Mouse (Mus musculus): ENCODE measurements around the gene Nxf2. TPM values are rescaled to one million over a fixed set of nuclear protein-coding genes. Genes with fewer than 3 reads are reported as not detected.
A peak's percentile ranks its signal among the peaks of the same experiment; 100 is the strongest.
"Not testable (repeated sequence)": the region's sequence is repeated elsewhere in the genome, so short reads cannot be mapped to it uniquely, and the experiment has no call there.

Gene Nxf2
- under 1 TPM in 3 of 4 experiments, not detected in 1; 0.17 to 0.24 (median 0.18) TPM for total RNA-seq (2022)

GRCm38 (mm10) chrX:134964546-134964945 lies at the start of gene Nxf2:
Nxf2 (minus strand) TSS chrX:134964754.
- no peak for DNase-seq (ENCODE audit: low spot score in 2 of 2)

DNA sequence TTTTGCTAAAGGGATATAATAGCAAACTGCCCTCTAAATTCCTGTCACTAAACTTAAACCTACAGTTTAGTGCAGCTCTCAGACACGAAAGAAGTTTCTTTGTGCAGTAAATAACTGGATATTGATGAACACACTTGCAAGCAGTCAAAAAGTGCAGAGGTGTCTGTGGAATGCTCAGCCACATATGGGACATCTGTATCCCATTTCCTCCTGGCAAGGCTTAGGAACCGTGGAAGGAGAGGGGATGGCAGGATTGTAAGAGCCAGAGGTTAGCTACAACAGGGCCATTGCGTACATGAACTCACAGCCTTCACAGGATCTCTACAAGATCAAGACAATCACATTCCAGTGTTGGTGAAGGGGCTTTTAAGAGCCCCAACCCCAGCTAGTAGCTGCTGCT lies 46.8 kb upstream of the Nxf2 start:
- DNase-seq (ENCODE audit: low spot score in 2 of 2), result no peak

GRCm38 (mm10) chrX:135009471-135009815 lies 44.9 kb upstream of the Nxf2 start:
- DNase-seq (ENCODE audit: low spot score in 2 of 2), result no peak

DNA sequence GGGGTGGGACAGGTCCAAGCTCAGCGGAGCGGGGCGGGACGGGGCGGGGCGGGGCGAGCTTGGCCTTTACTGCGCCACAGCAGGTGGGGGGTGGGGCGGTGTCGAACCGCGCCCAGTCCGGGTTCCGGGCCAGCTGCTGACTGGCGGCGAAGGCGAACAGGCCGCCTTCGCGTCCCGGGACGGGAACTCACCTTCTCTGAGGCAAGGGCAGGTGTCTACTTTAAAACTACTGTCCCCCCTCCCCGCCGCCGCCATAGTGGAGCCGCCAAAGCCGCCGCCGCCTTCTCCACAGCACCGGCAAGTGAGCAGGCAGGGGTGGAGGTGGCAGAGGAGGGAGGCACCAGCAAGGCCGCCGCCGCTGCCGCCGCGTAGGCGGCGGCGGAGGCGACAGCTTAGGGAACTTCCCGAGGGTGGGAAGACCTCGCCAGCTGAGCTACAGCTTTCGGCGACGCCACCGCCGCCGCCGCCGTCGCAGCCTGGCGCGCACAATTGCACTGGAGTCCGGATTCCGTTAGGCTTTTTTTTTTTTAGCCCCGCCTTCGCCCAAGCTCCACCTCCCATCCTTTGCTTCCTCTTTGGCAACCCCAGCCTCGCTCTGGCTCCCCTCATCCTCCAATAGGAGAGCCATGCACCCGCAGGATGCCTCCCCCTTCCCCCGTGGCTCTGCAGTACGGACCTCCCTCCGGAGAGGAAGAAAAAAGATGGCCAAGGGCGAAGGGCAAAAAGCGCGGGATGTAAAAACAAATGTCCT lies 44.3 kb upstream of the Nxf2 start, which contains the start of gene Zmat1:
Gene Zmat1 (minus strand): TSS at position 490 of the 751 bp plus-strand sequence.
- peak; percentile 83 to 90 for DNase-seq (ENCODE audit: low spot score in 2 of 2)

- DNase-seq (ENCODE audit: low spot score in 2 of 2), result no peak
Measured at GRCm38 (mm10) chrX:135008021-135008420, 43.5 kb upstream of the Nxf2 start.

DNA sequence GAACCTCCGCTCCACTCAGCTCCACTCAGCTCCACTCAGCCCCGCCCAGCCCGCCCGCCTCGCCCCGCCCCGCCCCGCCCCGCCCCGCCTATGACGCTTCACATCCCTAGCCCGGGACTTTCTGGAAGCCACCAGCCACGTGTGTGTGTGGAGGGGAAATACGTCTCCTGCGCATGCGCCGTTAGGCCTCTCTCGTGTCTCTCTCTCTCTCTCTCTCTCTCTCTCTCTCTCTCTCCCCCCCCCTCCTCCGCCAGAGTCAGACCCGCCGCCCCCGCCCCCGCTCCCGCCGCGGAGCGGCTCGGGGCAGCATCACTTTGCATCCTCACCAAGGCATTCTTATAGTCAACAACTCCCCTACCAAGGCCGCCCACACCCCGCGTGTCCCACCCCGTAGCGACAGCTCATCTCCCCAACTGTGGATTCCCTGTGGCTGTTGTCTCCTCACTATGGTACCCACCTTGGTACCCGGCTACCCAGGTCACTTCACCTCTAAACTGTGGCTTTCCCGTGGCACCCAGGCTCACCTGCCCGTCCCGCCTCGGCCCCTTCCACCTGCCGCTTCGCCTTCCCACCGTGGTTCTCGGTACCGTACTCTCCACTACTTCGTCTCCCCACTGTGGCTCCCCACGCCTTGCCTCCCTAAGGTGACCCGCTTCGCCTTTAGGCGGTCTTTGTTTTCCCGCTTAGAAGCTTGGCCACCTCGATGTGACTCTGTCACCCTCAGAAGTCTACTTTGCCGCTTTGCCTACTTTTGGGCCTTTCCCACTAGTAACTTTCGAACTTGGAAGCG lies 1.1 kb downstream of the Nxf2 start:
- DNase-seq (ENCODE audit: low spot score in 2 of 2), result peak; percentile 24 to 51

DNA sequence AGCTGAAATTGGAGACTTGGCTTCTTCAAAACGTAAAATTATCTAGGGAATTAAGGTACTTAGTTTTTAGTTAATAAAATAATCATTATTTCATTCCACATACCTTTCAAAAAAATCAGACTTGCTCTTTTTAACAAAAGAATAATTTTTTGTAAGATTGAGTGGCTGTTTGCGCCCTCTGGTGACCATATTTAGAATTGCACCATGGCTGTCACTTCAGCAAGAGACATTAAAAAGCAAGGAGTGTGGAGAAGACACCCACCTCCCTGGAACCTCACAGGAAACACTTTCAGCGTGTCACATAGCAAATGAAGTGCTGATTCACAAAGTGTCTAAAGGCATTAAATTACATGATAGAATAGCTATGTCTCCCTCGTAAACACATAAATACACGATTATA lies 34.2 kb downstream of the Nxf2 start:
- DNase-seq (ENCODE audit: low spot score in 2 of 2), result peak in 1 of 2 experiments; percentile 40

- DNase-seq (ENCODE audit: low spot score in 2 of 2), result no peak
Measured at GRCm38 (mm10) chrX:134929927-134930326, 34.6 kb downstream of the Nxf2 start.

DNA sequence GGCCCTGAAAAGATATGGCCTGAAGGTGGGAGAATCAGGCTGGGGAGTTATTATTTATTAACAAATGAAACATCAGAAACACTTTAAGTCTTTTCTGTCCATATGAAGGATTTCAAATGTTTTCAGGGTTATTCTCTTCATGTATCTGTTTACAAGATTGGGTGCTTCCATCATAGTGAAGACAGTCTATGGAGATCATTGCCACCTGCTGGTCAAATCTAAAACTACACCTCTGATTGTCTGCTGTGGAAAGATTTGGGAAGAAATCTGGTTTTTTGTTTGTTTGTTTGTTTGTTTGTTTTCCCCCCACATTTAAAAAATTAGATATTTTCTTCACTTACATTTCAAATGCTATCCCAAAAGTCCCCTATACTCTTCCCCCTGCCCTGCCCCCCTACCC lies 39.5 kb downstream of the Nxf2 start:
- DNase-seq (ENCODE audit: low spot score in 2 of 2), result peak in 1 of 2 experiments; percentile 8

DNA sequence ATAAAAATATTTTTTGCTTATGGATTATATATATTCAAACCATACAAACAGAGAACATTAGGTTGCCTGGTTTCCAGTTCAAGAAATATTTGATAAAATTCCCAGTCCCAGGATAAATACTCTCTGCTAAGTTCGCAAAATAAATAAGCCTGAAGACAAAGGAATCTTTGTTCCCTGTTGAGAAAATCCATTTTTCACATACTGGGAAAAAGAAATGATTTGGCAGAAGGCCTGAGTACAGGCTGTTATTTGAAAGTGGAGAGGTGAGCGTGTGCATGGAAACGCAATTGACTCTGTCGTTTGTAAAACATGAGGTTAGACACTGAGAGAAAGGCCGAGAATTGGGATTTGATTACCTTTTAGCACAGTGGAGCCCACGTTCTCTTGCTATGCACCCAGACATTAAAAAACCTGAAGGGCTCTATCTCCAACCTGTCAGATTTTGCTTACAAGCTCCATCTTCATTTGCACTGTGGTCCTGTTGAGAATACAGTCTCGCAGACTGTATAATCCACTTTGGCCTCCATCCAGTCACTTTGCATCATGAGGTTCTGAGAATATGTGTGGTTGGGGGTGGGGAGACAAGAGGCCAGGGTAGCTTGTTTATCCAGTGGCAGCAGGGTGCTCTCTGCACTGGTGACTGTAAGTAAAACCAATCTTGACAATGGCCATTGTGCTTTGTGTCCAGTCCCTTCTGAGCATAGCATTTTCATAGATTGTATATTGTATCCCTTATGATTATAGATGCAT lies 40.7 kb downstream of the Nxf2 start:
- DNase-seq (ENCODE audit: low spot score in 2 of 2), result no peak

- no peak for DNase-seq (ENCODE audit: low spot score in 2 of 2)
Measured at GRCm38 (mm10) chrX:134919220-134919619, 45.3 kb downstream of the Nxf2 start.

GRCm38 (mm10) chrX:134915745-134916144 lies 48.8 kb downstream of the Nxf2 start:
- DNase-seq (ENCODE audit: low spot score in 2 of 2), result no peak

DNA sequence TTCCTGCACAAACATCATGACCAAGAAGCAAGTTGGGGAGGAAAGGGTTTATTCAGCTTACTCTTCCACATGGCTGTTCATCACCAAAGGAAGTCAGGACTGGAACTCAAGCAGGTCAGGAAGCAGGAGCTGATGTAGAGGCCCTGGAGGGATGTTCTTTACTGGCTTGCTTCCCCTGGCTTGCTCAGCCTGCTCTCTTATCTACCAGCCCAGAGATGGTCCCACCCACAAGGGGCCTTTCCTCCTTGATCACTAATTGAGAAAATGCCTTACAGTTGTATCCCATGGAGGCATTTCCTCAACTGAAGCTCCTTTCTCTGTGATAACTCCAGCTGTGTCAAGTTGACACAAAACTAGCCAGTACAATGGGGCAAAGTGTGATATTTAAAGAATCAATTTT lies 49.2 kb downstream of the Nxf2 start:
- DNase-seq (ENCODE audit: low spot score in 2 of 2), result not testable (repeated sequence)

GRCm38 (mm10) chrX:134914851-134915250 lies 49.7 kb downstream of the Nxf2 start:
- DNase-seq (ENCODE audit: low spot score in 2 of 2), result no peak

DNA sequence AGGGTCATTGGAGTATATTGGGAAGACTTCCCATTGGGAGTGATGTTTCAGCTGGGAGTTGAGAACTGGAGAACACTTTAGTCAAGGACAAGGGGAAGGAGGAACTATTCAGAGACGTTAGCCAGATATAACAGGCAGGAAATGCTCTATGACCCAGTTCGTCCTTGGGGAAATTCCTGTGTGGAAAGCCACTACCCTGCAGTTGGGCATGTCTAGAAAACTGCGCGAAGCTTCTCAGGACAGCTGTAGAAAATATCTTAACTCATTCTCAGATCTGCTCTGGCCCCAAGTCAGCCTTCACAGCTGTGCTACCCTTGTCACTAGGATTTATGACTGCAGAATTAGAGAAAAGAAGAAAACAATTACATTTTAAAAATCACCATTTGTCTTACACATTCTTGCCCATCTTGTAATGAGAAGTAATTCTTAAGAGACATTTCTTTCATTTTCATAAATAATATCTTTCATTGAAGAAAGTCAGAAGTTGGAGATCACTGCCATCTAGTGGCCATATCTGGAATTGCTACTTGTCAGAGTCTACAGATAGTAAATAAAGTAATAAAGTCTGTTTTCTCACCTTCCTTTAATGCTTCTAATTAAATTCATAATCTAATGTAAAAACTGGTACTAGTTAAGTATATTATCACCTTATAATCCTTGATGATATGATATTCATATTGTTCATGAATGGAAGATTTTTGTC lies 51.2 kb downstream of the Nxf2 start:
- DNase-seq (ENCODE audit: low spot score in 2 of 2), result peak in 1 of 2 experiments; percentile 12

GRCm38 (mm10) chrX:134912805-134913204 lies 51.7 kb downstream of the Nxf2 start:
- no peak for DNase-seq (ENCODE audit: low spot score in 2 of 2)

GRCm38 (mm10) chrX:134910345-134910744 lies 54.2 kb downstream of the Nxf2 start:
- no peak for DNase-seq (ENCODE audit: low spot score in 2 of 2)
